Mouse (Mus musculus): Measurements from ENCODE around the gene Tbc1d24. TPM values are rescaled to one million over a fixed set of nuclear protein-coding genes. Genes with fewer than 3 reads are reported as not detected.
"Not testable (repeated sequence)": the region's sequence is repeated elsewhere in the genome, so short reads cannot be mapped to it uniquely, and the experiment has no call there.

Tbc1d24 gene
- polyA plus RNA-seq, 1 experiment from 2014 or later: 5.3 TPM

- WGBS: 2% methylated on average over 26 of the region's 26 CpGs
- DNase-seq (ENCODE audit: low spot score): peak; percentile 79
- Histone ChIP-seq H3K27ac (replicated peaks) (0 out of 2 replicates have a peak overlapping the region, but pooled peaks have one; percentile 23), H3K27me3 (ENCODE audit: low read depth, poor library complexity, severe bottlenecking) (no peaks in the 10 kb centered on the region), H3K4me3 (peak overlapping the region; percentile 52), H3K9me3 (replicated peaks) (no peaks in the 10 kb centered on the region), H3K36me3 (peaks cover 16% of the 10 kb centered on the region; the same call in 1 of the 2 replicates), H3K4me1 (peaks cover 15% of the 10 kb centered on the region)
These were observed 53.3 kb downstream of the Tbc1d24 start for GRCm38 (mm10) chr17:24151890-24152563.

DNA sequence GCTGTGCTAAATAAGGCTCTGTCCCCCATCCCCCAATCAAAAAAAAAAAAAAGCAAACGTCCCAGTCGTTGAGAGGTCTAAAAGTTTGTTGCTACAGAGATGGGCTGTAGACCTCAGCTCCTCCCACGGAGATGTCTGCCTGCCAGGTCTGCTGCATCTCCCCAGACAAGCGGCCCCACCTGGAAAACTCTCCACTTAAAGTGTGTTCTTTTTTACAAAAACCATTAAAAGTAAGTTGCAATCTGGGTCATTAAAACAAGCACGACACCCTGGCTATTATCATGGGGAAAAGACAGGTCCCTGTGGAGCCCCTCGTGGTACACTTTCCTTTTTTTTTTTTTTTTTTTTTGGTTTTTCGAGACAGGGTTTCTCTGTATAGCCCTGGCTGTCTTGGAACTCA, 54.0 kb downstream of the Tbc1d24 start:
- peaks cover 15% of the 10 kb centered on the region for H3K4me1 ChIP-seq
- H3K36me3 ChIP-seq: peaks cover 11% of the 10 kb centered on the region; the same call in 1 of the 2 replicates
- H3K27ac ChIP-seq (replicated peaks): 0 out of 2 replicates have a peak overlapping the region, but pooled peaks have one; percentile 23
- DNase-seq (ENCODE audit: low spot score): no peak
- no peaks in the 10 kb centered on the region for H3K27me3 ChIP-seq (ENCODE audit: low read depth, poor library complexity, severe bottlenecking)
- 22% methylated on average over 7 of the region's 7 CpGs for WGBS
- H3K4me3 ChIP-seq: peak overlapping the region; percentile 52; the same call in 1 of the 2 replicates
- H3K9me3 ChIP-seq (replicated peaks): no peaks in the 10 kb centered on the region

DNA sequence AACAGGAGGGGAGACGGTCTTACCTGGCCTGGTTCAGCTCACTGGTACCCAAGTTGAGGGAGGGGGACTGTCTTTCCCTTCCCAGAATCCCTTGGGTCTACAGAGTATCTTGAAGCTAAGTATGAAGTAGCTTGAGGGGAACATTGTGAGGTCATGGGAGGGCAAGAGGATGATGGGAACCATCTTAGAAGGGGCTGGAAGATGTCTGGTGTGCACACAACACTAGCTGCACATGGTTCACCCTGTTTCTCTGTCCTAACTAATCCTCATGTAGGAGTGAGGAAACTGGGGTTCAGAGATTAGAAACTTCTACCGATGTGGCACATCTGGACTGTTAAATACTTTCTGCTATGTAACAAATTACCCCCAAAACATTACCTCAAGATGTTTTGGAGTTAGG, 54.5 kb downstream of the Tbc1d24 start, which contains the start of gene Pdpk1:
Gene Pdpk1, minus strand, starts transcription at position 101 of the 400 bp plus-strand sequence.
- Histone ChIP-seq H3K4me1 (peaks cover 15% of the 10 kb centered on the region), H3K27me3 (ENCODE audit: low read depth, poor library complexity, severe bottlenecking) (no peaks in the 10 kb centered on the region), H3K4me3 (peak within 1 kb of the TSS; percentile 52), H3K27ac (replicated peaks) (0 out of 2 replicates have a peak within 1 kb of the TSS, but pooled peaks have one; percentile 23), H3K36me3 (0 out of 2 replicates have a peak, but pooled peaks cover 8% of the 10 kb centered on the region), H3K9me3 (replicated peaks) (no peaks in the 10 kb centered on the region)
- WGBS: 90% methylated on average over 2 of the region's 2 CpGs
- DNase-seq (ENCODE audit: low spot score): no peak

DNA sequence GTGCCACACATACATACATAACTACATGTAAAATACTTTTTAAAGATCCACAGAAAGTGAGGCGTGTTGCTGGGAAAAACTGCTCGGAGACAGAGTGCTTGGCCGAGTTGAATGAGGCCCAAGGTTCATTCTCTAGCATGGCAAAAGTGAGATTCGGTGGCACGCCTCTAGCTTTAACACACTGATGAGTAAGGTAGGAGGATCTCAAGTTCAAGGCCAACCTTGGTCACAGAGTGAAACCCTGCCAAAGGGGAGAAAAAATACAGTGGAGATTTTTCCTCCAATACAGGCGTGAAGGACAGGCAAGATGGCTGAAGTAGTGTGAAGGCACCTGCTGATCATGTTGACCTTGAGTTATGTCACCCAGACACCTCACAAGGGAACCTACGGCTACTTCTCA, 55.9 kb downstream of the Tbc1d24 start:
- peaks cover 15% of the 10 kb centered on the region for H3K4me1 ChIP-seq
- H3K36me3 ChIP-seq: no peaks in the 10 kb centered on the region
- DNase-seq (ENCODE audit: low spot score): no peak
- WGBS: 86% methylated on average over 7 of the region's 7 CpGs
- no peaks in the 10 kb centered on the region for H3K27me3 ChIP-seq (ENCODE audit: low read depth, poor library complexity, severe bottlenecking)
- H3K4me3 ChIP-seq: no peak overlapping the region
- no peaks in the 10 kb centered on the region for H3K9me3 ChIP-seq (replicated peaks)
- no peak overlapping the region for H3K27ac ChIP-seq (replicated peaks)

- Histone ChIP-seq H3K27me3 (ENCODE audit: low read depth, poor library complexity, severe bottlenecking) (no peaks in the 10 kb centered on the region), H3K4me1 (peaks cover 25% of the 10 kb centered on the region), H3K36me3 (no peaks in the 10 kb centered on the region), H3K27ac (replicated peaks) (no peak overlapping the region), H3K9me3 (replicated peaks) (no peaks in the 10 kb centered on the region), H3K4me3 (no peak overlapping the region)
- DNase-seq (ENCODE audit: low spot score): no peak
- 56% methylated on average over 2 of the region's 2 CpGs for WGBS
These were observed 62.5 kb downstream of the Tbc1d24 start for GRCm38 (mm10) chr17:24142897-24143296.

- WGBS: under 1% methylated on average over 57 of the region's 57 CpGs
- Histone ChIP-seq H3K9me3 (replicated peaks) (no peaks in the 10 kb centered on the region), H3K27ac (replicated peaks) (peak overlapping the region; percentile 94)
These were observed 63.9 kb downstream of the Tbc1d24 start for GRCm38 (mm10) chr17:24141425-24141920.

GRCm38 (mm10) chr17:24140845-24141424, 64.4 kb downstream of the Tbc1d24 start:
- Histone ChIP-seq H3K9me3 (replicated peaks) (no peaks in the 10 kb centered on the region), H3K27me3 (ENCODE audit: low read depth, poor library complexity, severe bottlenecking) (no peaks in the 10 kb centered on the region), H3K4me1 (peaks cover 25% of the 10 kb centered on the region), H3K36me3 (no peaks in the 10 kb centered on the region), H3K27ac (replicated peaks) (peak overlapping the region; percentile 94), H3K4me3 (peak overlapping the region; percentile 100)
- no peak for DNase-seq (ENCODE audit: low spot score)
- under 1% methylated on average over 43 of the region's 43 CpGs for WGBS

More at GRCm38 (mm10) chr17:24141425-24141920, 63.9 kb downstream of the Tbc1d24 start:
- no peaks in the 10 kb centered on the region for H3K36me3 ChIP-seq
- peak overlapping the region; percentile 100 for H3K4me3 ChIP-seq
- peaks cover 25% of the 10 kb centered on the region for H3K4me1 ChIP-seq
- peak; percentile 97 for DNase-seq (ENCODE audit: low spot score)
- H3K27me3 ChIP-seq (ENCODE audit: low read depth, poor library complexity, severe bottlenecking): no peaks in the 10 kb centered on the region

DNA sequence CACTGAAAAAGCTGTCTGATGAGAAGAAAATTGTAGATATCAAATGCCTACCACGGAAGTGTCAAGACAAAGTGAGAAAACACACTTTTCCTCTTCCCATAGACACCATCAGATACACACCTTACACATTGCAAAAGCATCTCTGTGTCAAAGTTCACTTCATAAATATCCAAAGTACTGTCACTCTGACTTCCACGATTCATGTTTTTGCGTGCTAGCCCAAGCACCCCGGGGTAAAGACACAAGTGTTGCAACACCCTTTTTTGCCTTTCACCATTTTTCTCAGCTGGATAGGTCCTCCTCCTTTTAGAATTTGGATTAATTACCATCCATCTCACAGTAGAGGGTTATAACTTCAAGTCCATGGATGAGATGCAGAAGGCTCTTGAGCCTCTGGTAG, 65.4 kb downstream of the Tbc1d24 start:
- H3K4me1 ChIP-seq: peaks cover 25% of the 10 kb centered on the region
- no peak for DNase-seq (ENCODE audit: low spot score)
- peak overlapping the region; percentile 100 for H3K4me3 ChIP-seq
- WGBS: 93% methylated on average over 4 of the region's 4 CpGs
- H3K36me3 ChIP-seq: no peaks in the 10 kb centered on the region
- no peaks in the 10 kb centered on the region for H3K27me3 ChIP-seq (ENCODE audit: low read depth, poor library complexity, severe bottlenecking)
- no peak overlapping the region for H3K27ac ChIP-seq (replicated peaks)
- H3K9me3 ChIP-seq (replicated peaks): no peaks in the 10 kb centered on the region

- Histone ChIP-seq H3K36me3 (no peaks in the 10 kb centered on the region), H3K4me1 (peaks cover 25% of the 10 kb centered on the region), H3K27me3 (ENCODE audit: low read depth, poor library complexity, severe bottlenecking) (no peaks in the 10 kb centered on the region), H3K4me3 (no peak overlapping the region), H3K9me3 (replicated peaks) (no peaks in the 10 kb centered on the region), H3K27ac (replicated peaks) (no peak overlapping the region)
- 90% methylated on average over 3 of the region's 3 CpGs for WGBS
- DNase-seq (ENCODE audit: low spot score): no peak
These were observed 66.1 kb downstream of the Tbc1d24 start for GRCm38 (mm10) chr17:24139256-24139655.

GRCm38 (mm10) chr17:24137226-24137880, 68.0 kb downstream of the Tbc1d24 start:
- Histone ChIP-seq H3K9me3 (replicated peaks) (no peaks in the 10 kb centered on the region), H3K27me3 (ENCODE audit: low read depth, poor library complexity, severe bottlenecking) (no peaks in the 10 kb centered on the region), H3K4me3 (no peak overlapping the region), H3K4me1 (peaks cover 24% of the 10 kb centered on the region), H3K36me3 (no peaks in the 10 kb centered on the region), H3K27ac (replicated peaks) (no peak overlapping the region)
- 95% methylated on average over 2 of the region's 2 CpGs for WGBS
- DNase-seq (ENCODE audit: low spot score): no peak

- Histone ChIP-seq H3K27ac (replicated peaks) (no peak overlapping the region), H3K4me3 (no peak overlapping the region), H3K27me3 (ENCODE audit: low read depth, poor library complexity, severe bottlenecking) (no peaks in the 10 kb centered on the region), H3K36me3 (no peaks in the 10 kb centered on the region), H3K9me3 (replicated peaks) (no peaks in the 10 kb centered on the region), H3K4me1 (no peaks in the 10 kb centered on the region)
- DNase-seq (ENCODE audit: low spot score): no peak
These were observed 71.3 kb downstream of the Tbc1d24 start for GRCm38 (mm10) chr17:24134062-24134461.

DNA sequence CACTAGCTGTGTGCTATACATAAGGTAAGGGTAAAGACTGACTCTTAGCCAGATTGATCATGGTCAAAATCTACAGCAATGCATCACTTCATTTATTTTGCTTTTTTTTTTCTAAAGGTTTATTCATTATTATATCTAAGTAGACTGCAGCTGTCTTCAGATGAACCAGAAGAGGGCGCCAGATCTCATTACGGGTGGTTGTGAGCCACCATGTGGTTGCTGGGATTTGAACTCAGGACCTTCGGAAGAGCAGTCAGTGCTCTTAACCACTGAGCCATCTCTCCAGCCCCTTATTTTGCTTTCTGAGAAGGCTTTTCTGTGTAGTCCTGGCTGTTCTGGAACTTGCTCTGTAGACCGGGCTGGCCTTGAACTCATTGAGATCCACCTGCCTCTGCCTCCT, 72.4 kb downstream of the Tbc1d24 start:
- not testable (repeated sequence) for H3K4me1 ChIP-seq; H3K36me3 ChIP-seq; H3K9me3 ChIP-seq (replicated peaks); H3K27ac ChIP-seq (replicated peaks); DNase-seq (ENCODE audit: low spot score); H3K4me3 ChIP-seq; H3K27me3 ChIP-seq (ENCODE audit: low read depth, poor library complexity, severe bottlenecking)
- WGBS: 89% methylated on average over 4 of the region's 4 CpGs

Data from midbrain, embryonic 10.5 days (tissue).